Mouse (Mus musculus): Measurements from ENCODE around the gene Fam234b. TPM values are rescaled to one million over a fixed set of nuclear protein-coding genes. Genes with fewer than 3 reads are reported as not detected.
A peak's percentile ranks its signal among the peaks of the same experiment; 100 is the strongest.

Gene Fam234b
- polyA plus RNA-seq, 1 experiment from 2014 or later = 48.8 TPM

DNA sequence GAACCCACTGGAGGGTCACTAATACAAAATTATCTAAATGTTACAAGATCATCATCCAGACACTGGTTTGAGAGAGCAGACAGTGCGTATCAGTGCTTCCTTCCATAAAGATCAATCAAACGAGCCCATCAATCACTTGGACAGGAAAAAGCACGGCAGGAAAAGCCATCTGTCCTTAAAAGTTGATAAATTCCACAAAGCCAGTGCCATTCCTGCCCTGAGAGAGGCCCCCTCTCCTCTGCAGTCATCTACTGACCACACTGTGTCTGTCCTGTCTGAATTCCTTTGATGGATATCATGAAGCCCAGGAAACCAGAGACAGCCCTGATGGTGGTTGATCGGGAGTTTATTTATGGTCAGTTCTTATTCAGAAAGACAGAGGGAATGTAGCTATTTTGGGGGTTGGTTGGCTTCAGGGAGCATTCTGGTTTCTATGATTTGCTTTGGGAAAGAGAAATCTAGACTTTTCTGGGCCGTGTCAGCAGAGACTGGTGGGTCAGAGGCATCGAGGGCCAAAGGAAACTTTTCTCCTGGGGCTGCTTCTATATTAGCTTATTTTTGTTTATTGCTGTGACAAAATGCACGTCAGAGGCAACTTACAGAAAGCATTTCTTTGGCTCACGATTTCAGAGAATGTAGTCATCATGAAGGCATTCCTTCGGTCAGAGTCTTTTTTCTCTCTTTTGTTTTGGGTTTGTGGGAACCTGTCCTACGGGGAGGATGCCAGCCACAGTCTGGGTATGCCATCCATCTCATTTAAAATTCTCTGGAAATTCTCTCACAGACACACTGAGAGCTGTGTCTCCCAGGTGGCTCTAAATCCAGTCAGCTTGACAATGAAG lies 10.5 kb upstream of the Fam234b start:
- no peak for ATAC-seq (ENCODE audit: low FRiP score)
- 85% methylated on average over 10 of the region's 10 CpGs for WGBS

GRCm38 (mm10) chr6:135188629-135189028 lies 9.1 kb upstream of the Fam234b start:
- ATAC-seq (ENCODE audit: low FRiP score) = no peak
- Histone ChIP-seq H3K36me3 (replicated peaks) (no peaks in the 10 kb centered on the region), H3K9ac (no peak overlapping the region), H3K27me3 (no peaks in the 10 kb centered on the region), H3K27ac (no peak overlapping the region), H3K4me1 (peaks cover 4% of the 10 kb centered on the region; the same call in 1 of the 2 replicates), H3K4me2 (no peak overlapping the region), H3K4me3 (replicated peaks) (no peak overlapping the region), H3K9me3 (no peaks in the 10 kb centered on the region)
- 87% methylated on average over 4 of the region's 4 CpGs for WGBS

More for the DNA sequence above, 10.5 kb upstream of the Fam234b start:
- H3K27ac ChIP-seq = no peak overlapping the region
- H3K27me3 ChIP-seq = no peaks in the 10 kb centered on the region
- H3K4me3 ChIP-seq (replicated peaks) = no peak overlapping the region
- 0 out of 2 replicates have a peak, but pooled peaks cover 4% of the 10 kb centered on the region for H3K4me1 ChIP-seq
- no peak overlapping the region for H3K9ac ChIP-seq
- H3K4me2 ChIP-seq = no peak overlapping the region
- no peaks in the 10 kb centered on the region for H3K9me3 ChIP-seq
- H3K36me3 ChIP-seq (replicated peaks) = no peaks in the 10 kb centered on the region

DNA sequence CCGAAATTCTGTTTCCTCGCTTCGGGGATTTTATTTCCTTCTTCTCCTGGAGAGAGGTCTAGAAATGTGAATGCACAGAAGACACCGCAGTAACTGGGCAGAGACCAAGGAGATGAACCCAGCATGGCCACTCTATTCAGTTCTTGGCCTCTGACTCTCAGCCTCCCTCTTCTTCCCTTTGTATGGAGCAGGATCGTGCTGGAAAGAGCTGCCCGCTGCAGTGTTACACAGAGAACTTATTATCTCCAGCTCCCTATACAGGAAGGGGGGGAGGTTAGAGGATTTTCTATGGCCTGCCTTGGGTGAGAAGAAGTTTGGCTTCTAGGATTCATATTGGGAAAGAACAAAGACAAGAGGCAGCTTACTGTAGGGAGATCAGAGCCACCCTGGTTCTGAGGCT lies 7.7 kb upstream of the Fam234b start:
- H3K4me3 ChIP-seq (replicated peaks) = no peak overlapping the region
- H3K27ac ChIP-seq = no peak overlapping the region
- H3K27me3 ChIP-seq = peaks cover 4% of the 10 kb centered on the region; the same call in 1 of the 2 replicates
- no peak overlapping the region for H3K4me2 ChIP-seq
- H3K4me1 ChIP-seq = peaks cover 4% of the 10 kb centered on the region; the same call in 1 of the 2 replicates
- no peaks in the 10 kb centered on the region for H3K9me3 ChIP-seq
- 56% methylated on average over 6 of the region's 6 CpGs for WGBS
- ATAC-seq (ENCODE audit: low FRiP score) = no peak
- no peak overlapping the region for H3K9ac ChIP-seq
- no peaks in the 10 kb centered on the region for H3K36me3 ChIP-seq (replicated peaks)

DNA sequence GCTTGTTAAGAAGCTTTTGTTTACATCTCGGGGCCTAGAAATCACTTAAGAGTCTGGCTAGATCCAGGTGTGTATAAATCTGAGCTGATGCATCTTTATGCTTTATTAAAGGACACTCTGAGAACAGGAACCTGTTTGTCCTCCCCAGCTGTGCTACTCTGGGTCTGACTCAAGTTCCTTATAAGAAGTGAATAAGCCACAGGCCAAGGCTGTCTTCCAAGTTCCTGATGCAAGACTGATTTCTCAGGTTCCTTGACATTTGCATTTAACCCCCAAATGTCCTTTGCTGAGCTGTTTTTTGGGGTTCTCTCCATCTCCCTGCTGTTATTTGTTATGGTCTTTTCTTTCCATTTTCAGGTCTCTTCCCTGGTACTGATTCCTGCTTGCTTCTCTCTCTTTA lies 5.9 kb upstream of the Fam234b start:
- no peak overlapping the region for H3K27ac ChIP-seq
- H3K36me3 ChIP-seq (replicated peaks) = no peaks in the 10 kb centered on the region
- no peak for ATAC-seq (ENCODE audit: low FRiP score)
- H3K27me3 ChIP-seq = peaks cover 6% of the 10 kb centered on the region; the same call in 1 of the 2 replicates
- H3K9me3 ChIP-seq = no peaks in the 10 kb centered on the region
- H3K9ac ChIP-seq = no peak overlapping the region
- H3K4me2 ChIP-seq = no peak overlapping the region
- WGBS = 72% methylated on average over 1 of the region's 1 CpGs
- H3K4me3 ChIP-seq (replicated peaks) = no peak overlapping the region
- H3K4me1 ChIP-seq = peaks cover 4% of the 10 kb centered on the region; the same call in 1 of the 2 replicates

DNA sequence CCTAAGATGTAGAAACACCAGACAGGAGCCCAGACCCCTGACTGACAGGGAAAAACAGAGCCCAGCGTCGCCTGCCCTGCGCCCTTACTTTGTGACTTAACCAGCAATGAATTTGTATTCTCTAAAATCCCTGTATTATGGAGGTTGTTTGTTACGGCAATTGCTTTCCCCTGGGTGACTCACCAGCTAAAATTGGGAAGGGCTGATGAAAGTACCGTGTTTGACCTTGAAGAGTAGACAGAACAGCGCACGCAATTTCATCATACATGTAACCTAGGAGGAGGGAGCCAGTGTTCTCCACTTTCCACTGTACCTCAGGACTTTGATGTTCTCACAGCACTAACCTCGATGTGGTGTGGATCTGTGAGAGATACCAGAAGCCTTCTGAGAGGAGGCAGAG lies 4.8 kb upstream of the Fam234b start:
- no peak for ATAC-seq (ENCODE audit: low FRiP score)

DNA sequence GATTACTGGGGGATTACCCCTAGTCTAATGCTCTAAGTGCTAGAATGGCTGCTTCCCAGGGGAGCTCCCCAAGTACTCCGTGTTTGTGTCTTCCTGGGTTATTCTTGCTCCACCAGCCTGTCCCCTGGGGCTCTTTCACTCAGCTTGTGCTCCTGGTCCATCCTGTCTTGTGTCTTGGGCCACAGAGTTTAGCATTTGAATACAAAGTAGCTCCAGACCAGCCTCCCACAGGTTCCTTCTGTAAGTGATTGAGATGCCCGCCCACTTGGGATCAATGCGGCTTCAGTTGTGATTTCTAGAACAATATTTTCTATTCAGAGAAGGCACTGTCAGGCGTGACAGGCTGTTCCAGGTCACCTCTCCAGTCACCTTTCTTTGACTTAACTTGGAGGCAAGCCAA lies 4.0 kb upstream of the Fam234b start:
- Histone ChIP-seq H3K36me3 (replicated peaks) (no peaks in the 10 kb centered on the region), H3K4me3 (replicated peaks) (no peak overlapping the region), H3K27ac (no peak overlapping the region), H3K9ac (no peak overlapping the region), H3K4me1 (peaks cover 14% of the 10 kb centered on the region), H3K9me3 (no peaks in the 10 kb centered on the region), H3K27me3 (peaks cover 6% of the 10 kb centered on the region), H3K4me2 (no peak overlapping the region)
- WGBS = 33% methylated on average over 4 of the region's 4 CpGs
- no peak for ATAC-seq (ENCODE audit: low FRiP score)

More for the DNA sequence above, 4.8 kb upstream of the Fam234b start:
- Histone ChIP-seq H3K9me3 (no peaks in the 10 kb centered on the region), H3K36me3 (replicated peaks) (no peaks in the 10 kb centered on the region), H3K4me1 (peaks cover 9% of the 10 kb centered on the region), H3K4me3 (replicated peaks) (no peak overlapping the region), H3K27ac (no peak overlapping the region), H3K9ac (no peak overlapping the region), H3K27me3 (peaks cover 6% of the 10 kb centered on the region), H3K4me2 (no peak overlapping the region)
- WGBS = 78% methylated on average over 8 of the region's 8 CpGs

GRCm38 (mm10) chr6:135194907-135195306 lies 2.9 kb upstream of the Fam234b start:
- no peak for ATAC-seq (ENCODE audit: low FRiP score)
- Histone ChIP-seq H3K9ac (no peak overlapping the region), H3K4me2 (no peak overlapping the region), H3K27me3 (peaks cover 6% of the 10 kb centered on the region), H3K9me3 (no peaks in the 10 kb centered on the region), H3K4me1 (peaks cover 20% of the 10 kb centered on the region), H3K27ac (no peak overlapping the region), H3K36me3 (replicated peaks) (no peaks in the 10 kb centered on the region), H3K4me3 (replicated peaks) (no peak overlapping the region)
- WGBS = 79% methylated on average over 4 of the region's 4 CpGs

DNA sequence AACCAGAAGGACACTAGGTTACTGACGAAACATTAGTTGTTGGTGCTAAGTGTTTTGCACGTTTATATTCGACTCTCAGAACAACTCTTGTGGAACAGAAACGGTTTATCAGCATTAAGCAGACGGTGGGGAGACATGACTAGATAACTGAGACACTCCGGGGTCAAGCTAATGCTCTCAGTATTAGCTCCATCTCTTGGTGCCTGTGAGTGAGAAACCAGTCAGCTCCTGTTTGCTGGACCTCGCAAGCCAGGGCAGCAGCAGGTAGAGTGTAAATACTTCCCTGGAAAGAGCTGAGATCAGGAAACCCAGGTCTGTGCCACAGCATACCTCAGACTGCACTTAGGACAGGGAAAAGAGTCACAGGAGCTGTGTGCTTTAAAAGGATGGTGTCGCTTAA lies 1.1 kb upstream of the Fam234b start:
- WGBS = 86% methylated on average over 8 of the region's 8 CpGs
- Histone ChIP-seq H3K27me3 (peaks cover 6% of the 10 kb centered on the region), H3K4me2 (no peak overlapping the region), H3K9ac (no peak overlapping the region), H3K36me3 (replicated peaks) (no peaks in the 10 kb centered on the region), H3K9me3 (no peaks in the 10 kb centered on the region), H3K4me1 (peaks cover 16% of the 10 kb centered on the region), H3K4me3 (replicated peaks) (no peak overlapping the region), H3K27ac (no peak overlapping the region)
- no peak for ATAC-seq (ENCODE audit: low FRiP score)

DNA sequence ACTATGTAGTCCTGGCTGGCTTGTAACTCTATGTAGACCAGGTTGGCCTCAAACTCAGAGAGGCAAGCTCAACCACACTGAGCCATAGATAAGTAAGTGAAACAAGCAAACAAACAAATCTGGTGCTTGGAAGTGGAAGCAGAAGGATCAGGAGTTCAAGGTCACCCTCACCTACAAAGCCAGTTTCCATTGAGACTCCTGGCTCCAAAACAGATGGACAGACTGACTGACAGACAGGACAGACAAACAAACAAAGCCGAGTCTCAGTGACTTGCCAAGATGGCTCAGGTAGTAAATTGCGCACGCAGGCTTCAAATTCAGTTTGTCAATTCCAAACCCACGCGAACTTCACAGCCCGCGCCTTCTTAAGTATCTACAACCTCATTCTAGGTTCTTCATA lies 331 bp upstream of the Fam234b start:
- Histone ChIP-seq H3K4me2 (peak overlapping the region; percentile 90), H3K9ac (peak overlapping the region; percentile 76), H3K27ac (no peak overlapping the region), H3K36me3 (replicated peaks) (no peaks in the 10 kb centered on the region), H3K9me3 (no peaks in the 10 kb centered on the region), H3K4me1 (peaks cover 16% of the 10 kb centered on the region), H3K4me3 (replicated peaks) (peak overlapping the region; percentile 71), H3K27me3 (peaks cover 6% of the 10 kb centered on the region)
- ATAC-seq (ENCODE audit: low FRiP score) = no peak
- WGBS = 21% methylated on average over 7 of the region's 7 CpGs

DNA sequence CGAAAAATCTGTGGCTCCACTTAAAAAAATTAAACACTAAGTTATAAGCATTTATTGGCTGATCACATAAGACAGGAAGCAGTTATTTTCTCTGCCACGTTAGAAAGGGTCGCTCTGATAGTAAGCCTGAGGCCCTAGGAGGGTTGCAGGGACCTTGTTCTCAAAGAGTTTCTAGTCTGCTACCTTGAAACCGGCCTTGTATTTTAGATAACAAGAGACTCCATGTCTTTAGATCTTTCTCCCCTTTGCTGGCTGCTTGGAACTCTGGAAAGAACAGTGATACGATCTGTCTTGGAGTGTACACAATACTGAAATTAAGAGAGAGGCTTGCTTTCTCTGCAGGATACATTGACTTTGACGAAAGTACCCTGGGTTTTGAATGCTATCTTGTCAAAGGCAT lies 949 bp downstream of the Fam234b start:
- Histone ChIP-seq H3K9me3 (no peaks in the 10 kb centered on the region), H3K36me3 (replicated peaks) (no peaks in the 10 kb centered on the region), H3K9ac (peak overlapping the region; percentile 76), H3K27me3 (peaks cover 6% of the 10 kb centered on the region), H3K4me1 (peaks cover 16% of the 10 kb centered on the region), H3K4me3 (replicated peaks) (peak overlapping the region; percentile 71), H3K4me2 (peak overlapping the region; percentile 90), H3K27ac (no peak overlapping the region)
- WGBS = 41% methylated on average over 6 of the region's 6 CpGs
- ATAC-seq (ENCODE audit: low FRiP score) = no peak

DNA sequence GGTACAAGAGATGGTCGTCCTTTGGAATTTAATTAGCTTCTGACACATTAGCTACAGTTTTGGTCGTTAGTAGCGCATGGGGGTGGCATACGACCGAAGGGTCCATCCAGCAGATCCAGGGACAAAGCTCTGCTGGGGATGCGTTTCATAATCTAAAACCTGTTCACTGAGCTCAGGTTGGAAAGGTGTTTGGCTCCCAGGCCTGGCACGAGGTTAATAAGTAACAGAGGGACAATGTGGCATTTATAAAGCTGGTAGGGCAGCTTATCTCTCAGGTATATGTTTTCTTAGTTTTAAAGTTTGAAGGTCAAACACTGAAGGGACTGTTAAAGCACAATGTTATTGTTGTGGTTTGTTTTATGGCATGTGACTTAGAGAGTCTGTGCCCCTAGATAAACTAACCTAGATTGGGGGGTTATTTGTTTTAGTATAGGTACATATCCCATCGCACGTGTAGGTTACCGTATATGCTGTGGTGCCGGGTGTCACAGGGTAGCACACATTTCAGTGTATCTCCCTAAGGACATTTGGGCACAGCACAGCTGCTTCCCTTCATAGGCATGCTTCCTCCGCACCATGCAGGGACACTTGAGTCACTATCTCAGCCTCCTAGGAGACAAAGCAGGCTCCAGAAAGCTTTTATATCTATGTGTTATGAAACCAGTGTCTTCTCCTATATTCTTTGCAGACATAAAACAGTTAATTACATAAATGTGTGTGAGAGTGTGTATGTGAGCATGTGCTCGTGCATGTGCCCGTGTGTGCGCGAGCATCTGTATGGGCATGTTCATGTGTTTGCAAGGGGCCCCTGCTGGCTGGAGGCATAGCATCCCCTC lies 2.6 kb downstream of the Fam234b start:
- ATAC-seq (ENCODE audit: low FRiP score) = no peak
- WGBS = 81% methylated on average over 16 of the region's 16 CpGs
- H3K4me1 ChIP-seq = peaks cover 16% of the 10 kb centered on the region
- H3K27ac ChIP-seq = no peak overlapping the region
- H3K9ac ChIP-seq = no peak overlapping the region
- H3K36me3 ChIP-seq (replicated peaks) = no peaks in the 10 kb centered on the region
- H3K4me2 ChIP-seq = no peak overlapping the region
- no peaks in the 10 kb centered on the region for H3K9me3 ChIP-seq
- peaks cover 2% of the 10 kb centered on the region; the same call in 1 of the 2 replicates for H3K27me3 ChIP-seq
- H3K4me3 ChIP-seq (replicated peaks) = no peak overlapping the region

- 92% methylated on average over 6 of the region's 6 CpGs for WGBS
- Histone ChIP-seq H3K27ac (no peak overlapping the region), H3K4me3 (replicated peaks) (no peak overlapping the region), H3K4me2 (no peak overlapping the region), H3K4me1 (peaks cover 24% of the 10 kb centered on the region), H3K9ac (no peak overlapping the region), H3K27me3 (no peaks in the 10 kb centered on the region), H3K9me3 (no peaks in the 10 kb centered on the region), H3K36me3 (replicated peaks) (no peaks in the 10 kb centered on the region)
- no peak for ATAC-seq (ENCODE audit: low FRiP score)
These were observed 4.9 kb downstream of the Fam234b start for GRCm38 (mm10) chr6:135202668-135203067.
